Mouse (Mus musculus) lung, adult 2 months (tissue): ENCODE measurements at regions not wholly inside any gene's neighbourhood (a gene's known extent, or its start where the extent isn't known, plus 50 kb on each side); places are given as distances from the start of the nearest gene placed in this dataset.

Source experiments
- DNase-seq: peaks from one replicate; pipeline ENCODE4 v3.0.0; 2022
- H3K4me1 ChIP-seq: fragments of 200-500 bp; 2 replicates; pipeline ENCODE4 v1.6.1; 2011; ENCODE audit warnings: low read length; ENCODE audit not compliant: control insufficient read depth, insufficient read depth
- H3K4me3 ChIP-seq: fragments of 200-500 bp; replicated peaks from 2 replicates; pipeline ENCODE3; 2011; ENCODE audit warnings: low read depth, mild to moderate bottlenecking, control low read depth, low read length; ENCODE audit errors: extremely low read depth
- CTCF ChIP-seq: fragments of 200-500 bp; IDR thresholded peaks from 2 replicates; pipeline ENCODE4 v1.5.1; 2011; ENCODE audit warnings: mild to moderate bottlenecking, low read length, control low read depth; ENCODE audit not compliant: insufficient read depth
- POLR2A ChIP-seq: fragments of 200-500 bp; IDR thresholded peaks from 2 replicates; pipeline ENCODE4 v1.6.1; 2011; ENCODE audit warnings: low read depth, mild to moderate bottlenecking, control low read depth, low read length, borderline replicate concordance; ENCODE audit errors: extremely low read depth
- WGBS: fragments of 180-500 bp; shearing (Covaris S2); methylation state at CpG from one replicate; pipeline ENCODE4 v1.1.7; 2018; 5-methylcytosine and 5-hydroxymethylcytosine counted together

- 27% methylated on average over 4 of the region's 4 CpGs for WGBS
- H3K4me1 ChIP-seq = no peaks in the 10 kb centered on the region
- TF ChIP-seq CTCF (no peak), POLR2A (no peak)
- no peak overlapping the region for H3K4me3 ChIP-seq
- DNase-seq = no peak
Observed at GRCm38 (mm10) chr3:34565386-34565785, 84.8 kb upstream of the Sox2 start.

- H3K4me3 ChIP-seq = no peak overlapping the region
- no peaks in the 10 kb centered on the region for H3K4me1 ChIP-seq
- WGBS = 54% methylated on average over 8 of the region's 8 CpGs
- TF ChIP-seq POLR2A (no peak), CTCF (no peak)
- DNase-seq = no peak
Observed at GRCm38 (mm10) chr3:34562893-34563292, 87.3 kb upstream of the Sox2 start.

GRCm38 (mm10) chr3:34561709-34562108, 88.5 kb upstream of the Sox2 start:
- Histone ChIP-seq H3K4me1 (no peaks in the 10 kb centered on the region), H3K4me3 (no peak overlapping the region)
- DNase-seq = no peak
- TF ChIP-seq CTCF (no peak), POLR2A (no peak)
- WGBS = 64% methylated on average over 5 of the region's 5 CpGs

- TF ChIP-seq POLR2A = no peak
- no peak for TF ChIP-seq CTCF
- H3K4me3 ChIP-seq = no peak overlapping the region
- DNase-seq = no peak
- WGBS = 69% methylated on average over 13 of the region's 13 CpGs
- H3K4me1 ChIP-seq = no peaks in the 10 kb centered on the region
Observed at GRCm38 (mm10) chr3:34559841-34560703, 90.1 kb upstream of the Sox2 start.

- DNase-seq = no peak
- H3K4me1 ChIP-seq = no peaks in the 10 kb centered on the region
- TF ChIP-seq CTCF (no peak), POLR2A (no peak)
- H3K4me3 ChIP-seq = no peak overlapping the region
- 63% methylated on average over 10 of the region's 10 CpGs for WGBS
Observed at GRCm38 (mm10) chr3:34558821-34559520, 91.2 kb upstream of the Sox2 start.

GRCm38 (mm10) chr3:34552542-34553208, 97.5 kb upstream of the Sox2 start:
- no peak for DNase-seq
- WGBS = 56% methylated on average over 17 of the region's 17 CpGs
- H3K4me3 ChIP-seq = no peak overlapping the region
- TF ChIP-seq POLR2A = no peak
- no peak for TF ChIP-seq CTCF
- no peaks in the 10 kb centered on the region for H3K4me1 ChIP-seq

GRCm38 (mm10) chr3:34551069-34551468, 99.1 kb upstream of the Sox2 start:
- WGBS = 44% methylated on average over 3 of the region's 3 CpGs
- H3K4me1 ChIP-seq = no peaks in the 10 kb centered on the region
- no peak for TF ChIP-seq CTCF
- TF ChIP-seq POLR2A = no peak
- no peak overlapping the region for H3K4me3 ChIP-seq
- no peak for DNase-seq

- no peak for DNase-seq
- Histone ChIP-seq H3K4me1 (no peaks in the 10 kb centered on the region), H3K4me3 (no peak overlapping the region)
- 75% methylated on average over 12 of the region's 12 CpGs for WGBS
- TF ChIP-seq POLR2A = no peak
- no peak for TF ChIP-seq CTCF
Observed at GRCm38 (mm10) chr3:34550189-34550588, 100.0 kb upstream of the Sox2 start.

GRCm38 (mm10) chr3:34532451-34532850, 117.8 kb upstream of the Sox2 start:
- TF ChIP-seq CTCF (no peak), POLR2A (no peak)
- H3K4me1 ChIP-seq = no peaks in the 10 kb centered on the region
- DNase-seq = no peak
- no peak overlapping the region for H3K4me3 ChIP-seq
- 55% methylated on average over 3 of the region's 3 CpGs for WGBS
